Comparison of ENCODE assay signal across 29 mouse cellular contexts in the genomic region with DNA sequence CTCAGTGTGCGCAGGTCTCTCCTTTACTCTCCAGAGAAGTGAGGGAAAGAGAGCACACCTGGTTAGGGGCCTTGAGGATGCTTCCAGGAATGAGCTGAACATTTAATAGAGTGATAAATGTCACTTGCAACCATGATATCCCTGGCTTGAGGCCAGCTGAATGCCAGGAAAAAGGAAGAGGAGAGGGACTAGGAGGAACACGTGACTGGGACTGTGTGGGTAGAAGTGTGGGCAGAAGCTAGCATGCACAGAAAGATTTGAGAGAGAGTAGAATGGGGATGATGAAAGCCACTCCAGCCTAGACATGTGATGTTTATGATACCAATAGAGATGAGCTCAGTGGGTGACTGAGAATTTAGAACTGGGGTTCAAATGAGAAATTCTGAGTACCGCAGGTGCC. TPM values are rescaled to one million over a fixed set of nuclear protein-coding genes. Genes with fewer than 3 reads are reported as not detected.
DNase-seq lines count a peak whose midpoint lies in the region; ATAC-seq lines count a peak whose summit lies in the region.
"Had no signal": no experiment of that assay in that cellular context is flagged by ENCODE, and none has a peak within 500 bp of the region (broad histone marks: within the 10 kb centered on the region; RNA-seq: fewer than 3 reads in every experiment).

No protein-coding gene starts in this region.

- DNase-seq in layer of hippocampus, adult 11-12 months (ENCODE audit: low spot score), result peak; percentile 18
- no peak for DNase-seq in layer of hippocampus, adult 8-10 months (ENCODE audit: low spot score in 2 of 2)
- peak; percentile 53 for DNase-seq in right cerebral cortex, adult 18-20 months
- DNase-seq in right cerebral cortex, postnatal 14 days, result no peak
- DNase-seq in brain, adult 2 months (ENCODE audit: low read depth, low spot score), result peak; percentile 57
- DNase-seq in ovary, postnatal 10 days (ENCODE audit: low spot score), result no peak
- DNase-seq: adrenal gland, adult 8-10 months; cerebellum, adult 11 months; cerebellum, adult 9-10 months; cerebellum, postnatal 36 days; embryo, embryonic 11 days; gastrocnemius, postnatal 25 days; heart, adult 11 months; kidney, adult 2 months; thymus, postnatal 14 days had no signal

- H3K27ac ChIP-seq in kidney, embryonic 15.5 days, result no peak overlapping the region
- H3K27ac ChIP-seq: embryonic facial prominence, embryonic 12.5 days; heart, embryonic 10.5 days; heart, embryonic 15.5 days; kidney, postnatal 0 days; limb, embryonic 12.5 days; liver, embryonic 15.5 days; lung, embryonic 15.5 days; stomach, embryonic 15.5 days had no signal

- 88% methylated on average over 3 of the region's 3 CpGs for WGBS in kidney, embryonic 15.5 days

- no peaks in the 10 kb centered on the region for H3K4me1 ChIP-seq in kidney, embryonic 15.5 days
- H3K4me1 ChIP-seq: embryonic facial prominence, embryonic 12.5 days; heart, embryonic 10.5 days; heart, embryonic 15.5 days; limb, embryonic 12.5 days; liver, embryonic 15.5 days; lung, embryonic 15.5 days; stomach, embryonic 15.5 days had no signal

- H3K4me2 ChIP-seq in kidney, embryonic 15.5 days, result no peak overlapping the region
- H3K4me2 ChIP-seq: embryonic facial prominence, embryonic 12.5 days; heart, embryonic 15.5 days; limb, embryonic 12.5 days; liver, embryonic 15.5 days; lung, embryonic 15.5 days; midbrain, embryonic 11.5 days; stomach, embryonic 15.5 days had no signal

- no peak for ATAC-seq in kidney, embryonic 15.5 days (replicated peaks; ENCODE audit: low FRiP score)
- ATAC-seq: forebrain, embryonic 14.5 days; hindbrain, embryonic 16.5 days; midbrain, embryonic 16.5 days had no signal

- no peak overlapping the region for H3K4me3 ChIP-seq in kidney, embryonic 15.5 days (replicated peaks)
- H3K4me3 ChIP-seq: embryonic facial prominence, embryonic 12.5 days; heart, embryonic 10.5 days; heart, embryonic 15.5 days; limb, embryonic 12.5 days; liver, embryonic 15.5 days; lung, embryonic 15.5 days; stomach, embryonic 15.5 days had no signal

- no peaks in the 10 kb centered on the region for H3K27me3 ChIP-seq in kidney, embryonic 15.5 days
- H3K27me3 ChIP-seq: CH12.LX; embryonic facial prominence, embryonic 12.5 days; limb, embryonic 12.5 days; liver, embryonic 15.5 days; lung, embryonic 15.5 days; stomach, embryonic 15.5 days had no signal

- no peaks in the 10 kb centered on the region for H3K9me3 ChIP-seq in kidney, embryonic 15.5 days (replicated peaks)
- H3K9me3 ChIP-seq: embryonic facial prominence, embryonic 12.5 days; heart, embryonic 10.5 days; heart, embryonic 15.5 days; limb, embryonic 12.5 days; liver, embryonic 15.5 days; lung, embryonic 15.5 days; stomach, embryonic 15.5 days had no signal

- H3K9ac ChIP-seq in kidney, embryonic 15.5 days, result no peak overlapping the region
- H3K9ac ChIP-seq: embryonic facial prominence, embryonic 12.5 days; heart, embryonic 15.5 days; limb, embryonic 12.5 days; liver, embryonic 15.5 days; lung, embryonic 15.5 days; stomach, embryonic 15.5 days had no signal

- no peaks in the 10 kb centered on the region for H3K36me3 ChIP-seq in kidney, embryonic 15.5 days
- H3K36me3 ChIP-seq: embryonic facial prominence, embryonic 12.5 days; heart, embryonic 10.5 days; heart, embryonic 15.5 days; limb, embryonic 12.5 days; liver, embryonic 15.5 days; lung, embryonic 15.5 days; stomach, embryonic 15.5 days had no signal

RNA-seq across cellular contexts. Expression of gene Marf1, which starts 52.0 kb away (rescaled TPM):
- total RNA-seq in layer of hippocampus, adult 8-10 months (2022), result 100 to 1,000 TPM; 119 to 156 (median 140) TPM
- 16.8 and 18.7 TPM in 2 replicates for polyA plus RNA-seq in kidney, embryonic 15.5 days (2015; fragmentation: Nextera tagmentation; extraction: Ambion mirVana)

RNA-seq across cellular contexts. Expression of gene Nde1, which starts 52.1 kb away (rescaled TPM):
- total RNA-seq in layer of hippocampus, adult 8-10 months (2022), result 10 to 100 TPM; 24.0 to 27.2 (median 24.9) TPM
- polyA plus RNA-seq in kidney, embryonic 15.5 days (2015; fragmentation: Nextera tagmentation; extraction: Ambion mirVana), result 123 and 126 TPM in 2 replicates

Comparison
In these comparisons a context has a peak if more than half of its experiments do, and no peak if none do; other contexts are left out.
1. DNase-seq: peak in layer of hippocampus, adult 11-12 months (single experiment), right cerebral cortex, adult 18-20 months (single experiment) and brain, adult 2 months (single experiment); none in layer of hippocampus, adult 8-10 months (0 of 2), right cerebral cortex, postnatal 14 days (single experiment) and ovary, postnatal 10 days (single experiment).